Mouse (Mus musculus): Measurements from ENCODE around the gene Neb. TPM values are rescaled to one million over a fixed set of nuclear protein-coding genes. Genes with fewer than 3 reads are reported as not detected.

Gene Neb
- polyA plus RNA-seq (2015; fragmentation: Nextera tagmentation; extraction: Ambion mirVana), result 4.9 TPM in 2 replicates

DNA sequence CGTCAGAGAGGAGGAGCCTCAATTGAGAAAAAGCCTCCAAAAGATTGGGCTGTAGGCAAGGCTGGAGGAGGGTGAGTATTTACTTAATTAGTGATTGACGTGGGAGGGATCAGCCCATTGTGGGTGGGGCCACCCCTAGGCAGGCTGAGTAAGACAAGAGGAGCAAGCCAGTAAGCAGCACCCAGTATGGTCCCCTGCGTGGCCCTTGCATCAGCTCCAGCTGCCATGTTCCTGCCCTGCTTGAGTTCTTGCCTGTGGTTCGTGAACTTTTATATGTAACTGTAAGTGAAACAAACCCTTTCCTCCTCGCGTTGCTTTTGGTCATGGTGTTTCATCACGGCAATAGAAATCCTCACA lies at the start of gene Neb:
Gene Neb, minus strand, starts transcription at position 27 of the 357 bp plus-strand sequence.
- no peak within 1 kb of the TSS for H3K9ac ChIP-seq (replicated peaks; ENCODE audit: low read length)
- ATAC-seq (ENCODE audit: low FRiP score, low TSS enrichment), result no peak; the same call in 1 of the 2 replicates
- no peak within 1 kb of the TSS for H3K27ac ChIP-seq (ENCODE audit: low read length)
- no peaks in the 10 kb centered on the region for H3K4me1 ChIP-seq (ENCODE audit: insufficient read depth, low read length)
- no peaks in the 10 kb centered on the region for H3K27me3 ChIP-seq (ENCODE audit: insufficient read depth, low read length)
- H3K4me3 ChIP-seq (ENCODE audit: low read length), result no peak within 1 kb of the TSS
- no peaks in the 10 kb centered on the region for H3K36me3 ChIP-seq (ENCODE audit: insufficient read depth, low read length)
- no peak within 1 kb of the TSS for H3K4me2 ChIP-seq (replicated peaks; ENCODE audit: low read depth, low read length)
- H3K9me3 ChIP-seq (ENCODE audit: low read length), result no peaks in the 10 kb centered on the region
- WGBS, result 69% methylated on average over 7 of the region's 7 CpGs

DNA sequence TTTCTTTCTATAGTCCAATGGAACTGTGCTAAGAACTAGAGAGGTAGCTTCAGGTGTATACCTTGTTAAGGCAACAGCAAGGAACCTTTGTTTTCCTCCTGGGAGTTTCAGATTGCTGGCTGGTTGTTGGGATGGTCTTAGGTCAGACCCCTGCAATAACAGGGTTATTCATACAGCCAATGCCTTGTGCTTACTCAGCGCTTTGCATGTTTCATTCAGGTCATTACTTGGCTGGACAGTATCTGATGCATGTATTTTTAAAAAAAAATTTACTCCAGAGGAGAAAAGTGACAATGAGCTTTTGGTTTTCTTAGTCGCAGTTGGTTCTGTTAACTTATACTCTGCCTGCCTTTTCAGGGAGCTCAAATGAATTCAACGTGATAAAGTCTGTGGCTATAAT lies 49.1 kb upstream of the Neb start:
- no peak for ATAC-seq (ENCODE audit: low FRiP score, low TSS enrichment)
- Histone ChIP-seq H3K36me3 (ENCODE audit: insufficient read depth, low read length) (no peaks in the 10 kb centered on the region), H3K4me3 (ENCODE audit: low read length) (no peak overlapping the region), H3K9ac (replicated peaks; ENCODE audit: low read length) (no peak overlapping the region), H3K27ac (ENCODE audit: low read length) (no peak overlapping the region), H3K4me2 (replicated peaks; ENCODE audit: low read depth, low read length) (no peak overlapping the region), H3K27me3 (ENCODE audit: insufficient read depth, low read length) (no peaks in the 10 kb centered on the region), H3K4me1 (ENCODE audit: insufficient read depth, low read length) (peaks cover 20% of the 10 kb centered on the region), H3K9me3 (ENCODE audit: low read length) (no peaks in the 10 kb centered on the region)
- 80% methylated on average over 3 of the region's 3 CpGs for WGBS

DNA sequence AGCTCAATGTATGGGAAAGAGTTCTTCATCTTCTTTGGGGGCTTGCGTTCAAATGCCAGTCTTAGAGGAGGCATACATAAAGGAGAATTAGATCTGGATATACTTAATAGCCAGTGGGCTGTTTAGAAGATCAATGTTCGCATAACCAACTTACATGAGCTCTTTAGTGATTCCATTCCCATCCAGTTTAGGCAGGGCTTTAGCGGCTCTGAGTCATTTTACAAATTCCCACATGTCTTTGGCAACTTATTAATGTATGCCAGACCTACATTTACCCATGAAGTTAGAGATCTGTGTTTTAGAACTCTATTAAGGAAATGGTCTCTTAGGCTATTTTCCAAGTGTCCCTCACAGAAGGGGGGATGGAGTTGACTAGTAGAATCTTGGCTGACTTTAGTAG lies 47.8 kb upstream of the Neb start:
- 89% methylated on average over 3 of the region's 3 CpGs for WGBS
- Histone ChIP-seq H3K36me3 (ENCODE audit: insufficient read depth, low read length) (no peaks in the 10 kb centered on the region), H3K4me3 (ENCODE audit: low read length) (no peak overlapping the region), H3K27ac (ENCODE audit: low read length) (no peak overlapping the region), H3K4me1 (ENCODE audit: insufficient read depth, low read length) (peaks cover 34% of the 10 kb centered on the region), H3K27me3 (ENCODE audit: insufficient read depth, low read length) (no peaks in the 10 kb centered on the region), H3K9ac (replicated peaks; ENCODE audit: low read length) (no peak overlapping the region), H3K9me3 (ENCODE audit: low read length) (no peaks in the 10 kb centered on the region), H3K4me2 (replicated peaks; ENCODE audit: low read depth, low read length) (peak overlapping the region; percentile 76; the same call in 1 of the 2 replicates)
- no peak for ATAC-seq (ENCODE audit: low FRiP score, low TSS enrichment)

DNA sequence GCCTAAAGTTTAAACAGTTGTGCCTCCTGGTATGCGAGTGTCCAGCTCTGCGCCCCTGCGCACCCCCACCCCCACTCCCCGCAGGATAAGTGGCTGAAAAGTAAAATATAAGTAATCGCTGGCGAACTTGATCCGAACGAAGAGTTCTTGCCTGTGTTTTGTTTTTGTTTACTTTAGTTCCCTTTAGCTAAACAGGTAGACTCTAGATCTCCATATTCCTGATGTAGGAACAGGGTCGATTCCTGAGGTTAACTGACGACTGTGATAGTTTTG lies 47.2 kb upstream of the Neb start:
- no peaks in the 10 kb centered on the region for H3K9me3 ChIP-seq (ENCODE audit: low read length)
- 11% methylated on average over 10 of the region's 10 CpGs for WGBS
- peak overlapping the region; percentile 97 for H3K4me3 ChIP-seq (ENCODE audit: low read length)
- no peak for ATAC-seq (ENCODE audit: low FRiP score, low TSS enrichment)
- H3K9ac ChIP-seq (replicated peaks; ENCODE audit: low read length), result peak overlapping the region; percentile 97
- no peaks in the 10 kb centered on the region for H3K36me3 ChIP-seq (ENCODE audit: insufficient read depth, low read length)
- H3K4me2 ChIP-seq (replicated peaks; ENCODE audit: low read depth, low read length), result peak overlapping the region; percentile 76
- H3K27me3 ChIP-seq (ENCODE audit: insufficient read depth, low read length), result no peaks in the 10 kb centered on the region
- H3K4me1 ChIP-seq (ENCODE audit: insufficient read depth, low read length), result peaks cover 37% of the 10 kb centered on the region
- H3K27ac ChIP-seq (ENCODE audit: low read length), result peak overlapping the region; percentile 52

DNA sequence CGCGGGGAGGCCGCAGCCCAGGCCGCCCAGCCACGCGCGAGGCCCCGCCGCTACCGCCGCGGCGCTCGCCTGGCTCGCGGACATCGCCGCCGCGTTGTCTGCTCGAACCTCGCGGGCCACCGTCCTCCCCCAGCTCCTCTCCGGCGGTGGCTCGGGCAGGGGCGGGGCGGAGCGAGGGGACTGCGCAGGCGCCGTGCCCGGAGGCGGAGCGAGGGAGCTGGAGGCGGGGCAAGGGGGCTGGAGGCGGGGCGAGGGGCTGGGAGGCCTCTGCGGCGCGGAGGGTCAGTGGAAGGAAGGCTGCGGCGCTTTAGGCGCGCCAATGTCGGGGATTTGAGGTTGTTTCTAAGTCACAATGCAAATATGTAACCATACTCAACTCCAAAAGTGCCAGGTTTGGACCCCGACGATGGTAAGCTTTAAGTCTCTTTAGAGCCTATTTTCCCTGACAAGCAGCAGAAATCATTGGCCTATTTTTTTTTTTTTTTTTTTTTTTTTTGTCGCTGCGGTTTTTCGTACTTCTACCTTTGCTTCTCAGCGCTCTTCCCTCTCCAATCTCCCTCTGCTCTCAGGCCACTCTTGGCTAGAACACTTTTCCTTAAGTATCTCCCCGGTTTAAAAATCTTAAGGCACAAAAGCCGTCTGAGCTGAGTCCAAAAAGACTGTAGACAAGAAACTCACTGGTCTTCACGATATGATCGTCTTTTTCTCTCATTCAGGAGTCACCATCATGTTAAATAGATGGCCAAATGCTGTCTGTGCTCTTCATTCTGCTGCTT lies 46.7 kb upstream of the Neb start, which contains the start of gene Arl5a:
Gene Arl5a, minus strand, starts transcription at position 155 of the 776 bp plus-strand sequence.
- peak; percentile 95 for ATAC-seq (ENCODE audit: low FRiP score, low TSS enrichment)
- Histone ChIP-seq H3K9ac (replicated peaks; ENCODE audit: low read length) (peak within 1 kb of the TSS; percentile 97), H3K27me3 (ENCODE audit: insufficient read depth, low read length) (no peaks in the 10 kb centered on the region), H3K4me1 (ENCODE audit: insufficient read depth, low read length) (peaks cover 37% of the 10 kb centered on the region), H3K27ac (ENCODE audit: low read length) (peak within 1 kb of the TSS; percentile 86), H3K4me3 (ENCODE audit: low read length) (peak within 1 kb of the TSS; percentile 97), H3K9me3 (ENCODE audit: low read length) (no peaks in the 10 kb centered on the region), H3K36me3 (ENCODE audit: insufficient read depth, low read length) (no peaks in the 10 kb centered on the region), H3K4me2 (replicated peaks; ENCODE audit: low read depth, low read length) (peak within 1 kb of the TSS; percentile 76)
- under 1% methylated on average over 49 of the region's 57 CpGs for WGBS

DNA sequence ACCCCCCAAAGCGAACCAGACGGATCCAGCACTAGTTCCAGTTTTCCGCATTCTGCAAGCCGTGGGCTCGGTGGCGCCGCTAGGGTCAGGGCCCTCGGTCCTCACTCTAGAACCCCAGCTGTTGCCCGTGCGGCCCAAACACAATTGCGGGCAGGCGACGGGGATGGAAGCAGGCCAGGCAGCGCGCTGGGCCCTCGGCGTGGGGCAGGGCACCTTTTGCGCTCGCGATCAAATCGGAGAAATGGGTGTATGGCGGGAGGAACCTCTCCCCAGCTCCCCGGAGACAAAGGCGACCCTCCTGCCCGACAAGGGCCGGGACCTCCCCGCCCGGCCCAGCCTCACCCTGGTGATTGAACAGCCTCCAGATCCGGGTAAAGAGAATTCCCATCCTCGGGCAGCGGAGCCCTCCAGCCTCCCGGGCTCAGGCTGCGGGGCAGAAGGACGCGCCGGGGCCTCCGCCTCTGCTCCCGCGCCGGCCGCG lies 46.0 kb upstream of the Neb start:
- H3K4me1 ChIP-seq (ENCODE audit: insufficient read depth, low read length), result peaks cover 38% of the 10 kb centered on the region
- H3K9ac ChIP-seq (replicated peaks; ENCODE audit: low read length), result peak overlapping the region; percentile 97
- H3K27me3 ChIP-seq (ENCODE audit: insufficient read depth, low read length), result no peaks in the 10 kb centered on the region
- peak overlapping the region; percentile 76 for H3K4me2 ChIP-seq (replicated peaks; ENCODE audit: low read depth, low read length)
- H3K4me3 ChIP-seq (ENCODE audit: low read length), result peak overlapping the region; percentile 97
- under 1% methylated on average over 41 of the region's 42 CpGs for WGBS
- no peaks in the 10 kb centered on the region for H3K9me3 ChIP-seq (ENCODE audit: low read length)
- peak; percentile 87 for ATAC-seq (ENCODE audit: low FRiP score, low TSS enrichment)
- no peaks in the 10 kb centered on the region for H3K36me3 ChIP-seq (ENCODE audit: insufficient read depth, low read length)
- H3K27ac ChIP-seq (ENCODE audit: low read length), result peak overlapping the region; percentile 86

DNA sequence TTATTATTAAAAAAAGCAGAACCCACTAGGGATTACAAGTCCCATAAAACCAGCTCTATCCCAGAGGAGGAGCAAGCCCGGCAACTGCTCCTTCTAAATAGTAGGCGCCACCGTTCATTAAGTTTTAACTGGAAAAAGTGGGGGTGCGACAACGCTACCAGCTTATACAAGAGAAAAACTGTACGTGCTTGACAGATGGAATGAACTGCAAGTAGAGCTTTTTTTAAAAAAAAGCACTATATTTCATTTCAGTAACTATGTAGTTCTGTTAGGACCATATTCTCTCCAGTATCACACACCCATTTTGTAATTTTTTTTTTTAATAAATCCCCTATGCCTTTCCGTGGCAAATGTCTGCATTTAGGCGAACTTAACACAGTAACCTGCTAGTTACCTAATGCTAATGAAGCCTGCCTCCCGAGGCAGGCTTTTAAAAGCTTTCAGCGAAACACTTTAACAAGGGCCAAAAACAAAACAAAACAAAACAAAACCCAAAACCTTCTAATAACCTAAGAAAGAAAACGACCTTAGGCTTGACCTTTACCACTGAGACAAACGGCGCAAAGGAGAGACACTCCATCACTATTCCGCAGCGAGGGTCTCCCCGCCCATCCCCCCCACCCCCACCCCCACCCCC lies 45.5 kb upstream of the Neb start:
- ATAC-seq (ENCODE audit: low FRiP score, low TSS enrichment), result no peak
- Histone ChIP-seq H3K4me3 (ENCODE audit: low read length) (peak overlapping the region; percentile 97), H3K4me1 (ENCODE audit: insufficient read depth, low read length) (peaks cover 41% of the 10 kb centered on the region), H3K27ac (ENCODE audit: low read length) (peak overlapping the region; percentile 50; the same call in 1 of the 2 replicates), H3K27me3 (ENCODE audit: insufficient read depth, low read length) (no peaks in the 10 kb centered on the region), H3K9ac (replicated peaks; ENCODE audit: low read length) (peak overlapping the region; percentile 97), H3K36me3 (ENCODE audit: insufficient read depth, low read length) (no peaks in the 10 kb centered on the region), H3K4me2 (replicated peaks; ENCODE audit: low read depth, low read length) (peak overlapping the region; percentile 76), H3K9me3 (ENCODE audit: low read length) (no peaks in the 10 kb centered on the region)
- WGBS, result 1% methylated on average over 16 of the region's 16 CpGs

DNA sequence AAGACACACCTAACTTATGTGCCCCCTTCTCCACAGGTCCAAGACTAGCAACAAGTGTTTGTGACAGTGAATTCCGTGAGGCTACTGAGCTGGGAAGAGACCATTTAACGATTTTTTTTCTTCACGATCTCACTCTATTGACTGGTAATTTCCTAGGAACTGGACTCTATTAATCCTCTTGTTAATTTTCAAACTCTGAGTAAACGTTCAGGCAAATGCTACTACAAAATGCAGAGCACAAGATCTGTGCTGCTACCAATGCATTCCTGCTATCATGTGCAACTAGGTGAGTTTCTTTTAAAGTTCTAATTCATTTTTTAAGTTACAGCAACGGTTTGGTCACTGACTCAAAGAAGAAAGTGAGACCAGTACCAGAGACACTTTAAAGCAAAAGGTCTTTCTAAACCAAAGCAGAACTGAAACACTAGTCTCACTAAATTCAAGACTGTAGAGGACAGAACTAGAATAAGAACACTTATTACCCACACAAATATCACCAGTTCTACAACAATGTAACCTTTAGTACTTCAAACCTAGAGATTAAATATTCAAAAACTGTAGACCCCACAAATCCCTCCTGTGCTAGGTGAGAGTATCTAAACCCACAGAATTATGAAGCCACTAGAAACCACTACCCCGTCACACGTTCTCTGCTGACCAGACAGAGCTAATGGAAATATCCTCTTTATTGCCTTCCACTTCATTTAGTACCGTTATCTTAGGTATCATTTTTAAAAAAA lies 44.8 kb upstream of the Neb start:
- ATAC-seq (ENCODE audit: low FRiP score, low TSS enrichment), result no peak
- Histone ChIP-seq H3K36me3 (ENCODE audit: insufficient read depth, low read length) (no peaks in the 10 kb centered on the region), H3K4me2 (replicated peaks; ENCODE audit: low read depth, low read length) (peak overlapping the region; percentile 76), H3K4me1 (ENCODE audit: insufficient read depth, low read length) (peaks cover 44% of the 10 kb centered on the region), H3K27ac (ENCODE audit: low read length) (peak overlapping the region; percentile 17; the same call in 1 of the 2 replicates), H3K9ac (replicated peaks; ENCODE audit: low read length) (peak overlapping the region; percentile 97), H3K9me3 (ENCODE audit: low read length) (no peaks in the 10 kb centered on the region), H3K27me3 (ENCODE audit: insufficient read depth, low read length) (no peaks in the 10 kb centered on the region), H3K4me3 (ENCODE audit: low read length) (peak overlapping the region; percentile 97)
- 34% methylated on average over 8 of the region's 8 CpGs for WGBS

DNA sequence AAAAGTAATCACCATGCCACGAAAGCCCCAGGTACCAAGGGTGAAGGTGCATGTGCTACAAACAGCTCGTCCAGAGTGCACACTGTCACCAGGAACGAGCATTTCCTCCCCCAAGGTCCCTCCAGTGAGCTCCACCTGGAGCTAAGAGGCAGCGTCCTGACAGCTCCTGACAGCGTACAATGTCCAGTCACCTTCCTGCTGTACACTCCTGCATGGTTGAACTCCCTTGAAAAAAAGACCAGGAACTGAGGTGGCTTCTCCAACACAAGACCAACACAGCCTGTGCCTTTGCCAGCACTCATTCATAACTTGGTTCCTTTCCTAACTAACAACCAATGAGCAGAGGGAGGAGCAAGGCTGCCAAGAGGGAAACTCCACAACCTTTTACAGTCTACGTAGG lies 42.9 kb upstream of the Neb start:
- Histone ChIP-seq H3K27ac (ENCODE audit: low read length) (no peak overlapping the region), H3K9me3 (ENCODE audit: low read length) (peaks cover 3% of the 10 kb centered on the region), H3K27me3 (ENCODE audit: insufficient read depth, low read length) (no peaks in the 10 kb centered on the region), H3K36me3 (ENCODE audit: insufficient read depth, low read length) (peaks cover 7% of the 10 kb centered on the region), H3K4me3 (ENCODE audit: low read length) (no peak overlapping the region), H3K4me2 (replicated peaks; ENCODE audit: low read depth, low read length) (0 out of 2 replicates have a peak overlapping the region, but pooled peaks have one; percentile 7), H3K9ac (replicated peaks; ENCODE audit: low read length) (no peak overlapping the region), H3K4me1 (ENCODE audit: insufficient read depth, low read length) (peaks cover 44% of the 10 kb centered on the region)
- 33% methylated on average over 6 of the region's 6 CpGs for WGBS
- ATAC-seq (ENCODE audit: low FRiP score, low TSS enrichment), result 0 out of 2 replicates have a peak, but pooled peaks have one; percentile 20

Data from kidney, embryonic 16.5 days (tissue).